Mouse (Mus musculus) lung, adult 2 months (tissue): Measurements from ENCODE around the gene Ldhb. TPM values are rescaled to one million over a fixed set of nuclear protein-coding genes. Genes with fewer than 3 reads are reported as not detected.

Experiments used
- DNase-seq: peaks from one replicate; pipeline ENCODE4 v3.0.0; 2022
- H3K4me1 ChIP-seq: fragments of 200-500 bp; 2 replicates; pipeline ENCODE4 v1.6.1; 2011; ENCODE audit warnings: low read length; ENCODE audit not compliant: control insufficient read depth, insufficient read depth
- H3K4me3 ChIP-seq: fragments of 200-500 bp; replicated peaks from 2 replicates; pipeline ENCODE3; 2011; ENCODE audit warnings: low read depth, mild to moderate bottlenecking, control low read depth, low read length; ENCODE audit errors: extremely low read depth
- CTCF ChIP-seq: fragments of 200-500 bp; IDR thresholded peaks from 2 replicates; pipeline ENCODE4 v1.5.1; 2011; ENCODE audit warnings: mild to moderate bottlenecking, low read length, control low read depth; ENCODE audit not compliant: insufficient read depth
- POLR2A ChIP-seq: fragments of 200-500 bp; IDR thresholded peaks from 2 replicates; pipeline ENCODE4 v1.6.1; 2011; ENCODE audit warnings: low read depth, mild to moderate bottlenecking, control low read depth, low read length, borderline replicate concordance; ENCODE audit errors: extremely low read depth
- WGBS: fragments of 180-500 bp; shearing (Covaris S2); methylation state at CpG from one replicate; pipeline ENCODE4 v1.1.7; 2018; 5-methylcytosine and 5-hydroxymethylcytosine counted together
- polyA plus RNA-seq: library from polyadenylated mRNA; depleted of rRNA; stranded (reverse); fragments of >200 nt; gene quantifications from 2 replicates; pipeline ENCODE4 v1.2.3, GENCODE M21; 2012; rRNA removed

Ldhb gene
- polyA plus RNA-seq, 1 experiment: 224 TPM

DNA sequence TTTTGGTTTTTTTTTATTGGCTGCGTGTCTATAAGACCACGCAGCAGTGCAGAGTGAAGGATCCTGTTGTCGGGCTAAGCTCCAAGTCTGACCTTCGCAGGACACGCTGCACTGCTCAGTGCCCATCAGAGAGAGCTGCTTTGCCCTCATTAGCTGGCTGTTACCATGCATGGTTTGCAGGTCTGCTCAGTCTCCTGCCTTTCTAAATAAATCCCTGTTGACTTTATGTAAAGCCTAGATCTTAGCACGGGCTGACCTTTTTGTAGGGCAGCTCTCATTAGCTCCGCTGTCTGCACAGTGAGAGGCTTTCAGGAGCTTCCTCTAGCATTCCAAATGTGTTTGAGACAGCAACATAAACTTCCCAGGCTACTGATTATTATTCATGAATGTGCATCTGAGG lies 49.7 kb downstream of the Ldhb start:
- WGBS: 69% methylated on average over 7 of the region's 7 CpGs
- no peak for TF ChIP-seq CTCF
- TF ChIP-seq POLR2A: no peak
- H3K4me3 ChIP-seq: no peak overlapping the region
- no peak for DNase-seq
- no peaks in the 10 kb centered on the region for H3K4me1 ChIP-seq

DNA sequence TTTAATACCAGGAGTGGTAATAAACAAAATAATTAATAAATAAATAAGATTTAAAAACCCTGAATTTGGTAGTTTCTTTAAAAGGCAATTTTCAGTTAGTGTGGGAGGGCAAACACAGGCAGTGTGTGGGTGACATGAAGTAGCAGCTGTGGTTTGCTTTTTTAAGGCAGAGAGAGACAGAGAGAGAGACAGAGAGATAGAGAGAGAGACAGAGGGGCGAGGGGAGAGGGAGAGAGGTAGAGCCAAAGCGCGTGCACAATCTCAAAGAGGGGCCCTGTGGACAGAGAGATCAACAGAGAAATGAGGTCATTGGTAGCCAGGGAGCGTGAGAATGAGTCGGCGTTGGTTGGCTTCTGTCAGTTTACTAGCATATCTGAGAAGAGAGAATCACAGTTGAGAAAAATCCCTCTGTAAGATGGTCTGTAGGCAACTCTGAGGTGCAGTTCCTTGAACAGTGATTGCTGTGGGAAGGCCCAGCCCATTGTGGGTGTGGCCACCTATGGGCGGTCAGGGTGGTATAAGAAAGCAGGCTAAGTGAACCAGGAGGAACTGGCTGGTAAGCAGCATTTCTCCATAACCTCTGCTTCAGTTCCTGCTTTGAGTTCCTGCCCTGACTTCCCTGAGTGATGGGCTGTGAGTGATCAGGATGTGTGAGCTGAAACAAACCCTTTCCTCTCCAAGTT lies 52.3 kb downstream of the Ldhb start:
- no peak for DNase-seq
- TF ChIP-seq CTCF (no peak), POLR2A (no peak)
- 61% methylated on average over 7 of the region's 7 CpGs for WGBS
- Histone ChIP-seq H3K4me1 (no peaks in the 10 kb centered on the region), H3K4me3 (no peak overlapping the region)

DNA sequence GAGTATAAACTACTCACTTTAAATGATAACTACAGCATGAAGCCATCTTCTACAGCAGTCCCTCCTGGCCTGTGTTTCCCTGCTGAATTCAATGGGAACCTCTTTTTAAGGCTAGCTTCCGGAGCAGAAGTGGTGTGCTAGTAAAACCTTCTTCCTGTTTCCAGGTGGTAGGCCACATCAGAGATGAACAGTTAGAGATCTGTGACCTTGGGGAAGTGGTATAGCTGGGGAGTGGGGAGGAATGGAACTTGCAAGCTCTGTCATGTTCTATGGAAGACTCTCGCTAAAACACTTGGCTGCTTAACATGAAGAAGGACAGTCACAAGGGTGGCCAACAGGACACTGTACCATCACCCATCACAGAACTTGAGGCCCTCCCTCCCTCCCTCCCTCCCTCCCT lies 54.4 kb downstream of the Ldhb start:
- DNase-seq: no peak

DNA sequence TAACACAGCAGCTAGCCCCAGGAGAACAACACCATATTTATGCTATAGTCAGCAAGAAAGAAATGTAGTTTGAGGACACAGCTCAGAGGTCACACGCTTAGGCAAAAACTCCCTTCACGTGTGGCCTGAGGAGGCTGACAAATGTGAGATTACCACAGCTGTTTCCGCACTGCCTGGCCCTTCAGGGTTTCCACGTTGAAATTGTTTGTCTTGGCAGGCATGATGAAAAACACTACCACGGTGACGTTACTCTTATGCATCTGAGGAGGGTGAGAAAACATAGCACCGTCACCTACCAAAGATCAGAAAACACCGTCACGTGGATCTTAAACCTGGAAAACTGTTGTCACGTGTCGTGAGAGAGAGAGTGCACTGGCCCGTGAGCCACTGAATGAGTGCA lies 56.4 kb downstream of the Ldhb start:
- no peak overlapping the region for H3K4me3 ChIP-seq
- H3K4me1 ChIP-seq: no peaks in the 10 kb centered on the region
- 61% methylated on average over 12 of the region's 12 CpGs for WGBS
- no peak for DNase-seq
- TF ChIP-seq CTCF: no peak
- TF ChIP-seq POLR2A: no peak

More for the DNA sequence above, 54.4 kb downstream of the Ldhb start:
- 52% methylated on average over 2 of the region's 2 CpGs for WGBS
- no peak overlapping the region for H3K4me3 ChIP-seq
- TF ChIP-seq POLR2A (no peak), CTCF (no peak)
- no peaks in the 10 kb centered on the region for H3K4me1 ChIP-seq

Other genes starting within 250 kb of the Ldhb start
- 0.15 TPM in 1 of 2 replicates, not detected in the other for gene Iapp, start 209.5 kb downstream of the Ldhb start, polyA plus RNA-seq
- gene Slco1a5, start 185.0 kb downstream of the Ldhb start, polyA plus RNA-seq: 0.18 and 0.20 TPM in 2 replicates
- gene Pyroxd1, start 162.3 kb downstream of the Ldhb start, polyA plus RNA-seq: 4.1 TPM in 2 replicates
- gene Recql, start 120.9 kb downstream of the Ldhb start, polyA plus RNA-seq: 5.7 and 10.3 TPM in 2 replicates
- 5.4 and 10.1 TPM in 2 replicates for gene Golt1b, start 120.7 kb downstream of the Ldhb start, polyA plus RNA-seq
- 0.65 and 0.92 TPM in 2 replicates for gene Spx, start 94.5 kb downstream of the Ldhb start, polyA plus RNA-seq
- gene Gys2, start 34.8 kb downstream of the Ldhb start, polyA plus RNA-seq: 0.18 and 1.3 TPM in 2 replicates
- 7.8 and 8.1 TPM in 2 replicates for gene Kcnj8, start 63.7 kb upstream of the Ldhb start, polyA plus RNA-seq
- gene Abcc9, start 194.4 kb upstream of the Ldhb start, polyA plus RNA-seq: 2.4 and 4.5 TPM in 2 replicates
- gene Cmas, start 248.7 kb upstream of the Ldhb start, polyA plus RNA-seq: 8.4 and 12.3 TPM in 2 replicates